Mouse (Mus musculus): ENCODE results near the gene Klhl23. TPM values are rescaled to one million over a fixed set of nuclear protein-coding genes. Genes with fewer than 3 reads are reported as not detected.
"Not testable (repeated sequence)": the region's sequence is repeated elsewhere in the genome, so short reads cannot be mapped to it uniquely, and the experiment has no call there.

Klhl23 gene
- polyA plus RNA-seq (2015; fragmentation: Nextera tagmentation; extraction: Ambion mirVana) = 24.5 and 25.8 TPM in 2 replicates

DNA sequence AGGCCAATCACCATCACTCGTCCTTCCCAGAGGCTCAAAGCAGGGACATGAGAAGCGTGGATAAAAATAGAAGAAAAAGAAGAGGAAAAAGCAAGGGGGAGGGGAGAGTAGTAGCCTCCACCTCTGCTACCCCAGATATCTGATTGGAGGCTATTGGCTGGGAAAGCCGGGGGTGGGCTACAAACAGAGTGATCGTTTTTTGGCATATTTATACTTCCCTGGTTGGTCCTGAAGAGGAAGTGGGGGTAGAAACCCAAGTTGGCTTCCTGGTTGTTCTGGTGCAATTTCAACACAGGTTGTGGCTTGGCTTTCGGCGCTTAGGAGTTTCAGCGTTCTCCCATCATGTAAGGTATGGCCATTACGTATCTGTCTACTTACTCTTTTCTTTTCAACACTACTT, at the start of gene Klhl23:
Gene Klhl23 (plus strand): TSS at position 234 of the 400 bp plus-strand sequence.
- H3K4me3 ChIP-seq (replicated peaks) = peak within 1 kb of the TSS; percentile 83
- 8% methylated on average over 8 of the region's 8 CpGs for WGBS
- H3K9ac ChIP-seq = peak within 1 kb of the TSS; percentile 85
- H3K4me2 ChIP-seq (replicated peaks) = peak within 1 kb of the TSS; percentile 70
- no peaks in the 10 kb centered on the region for H3K9me3 ChIP-seq (replicated peaks)
- H3K27ac ChIP-seq (replicated peaks) = peak within 1 kb of the TSS; percentile 93
- no peaks in the 10 kb centered on the region; the same call in 1 of the 2 replicates for H3K36me3 ChIP-seq
- no peaks in the 10 kb centered on the region for H3K27me3 ChIP-seq
- ATAC-seq (ENCODE audit: insufficient number of reproducible peaks, low FRiP score, low TSS enrichment, low read depth) = no peak
- H3K4me1 ChIP-seq = peaks cover 11% of the 10 kb centered on the region; the same call in 1 of the 2 replicates

DNA sequence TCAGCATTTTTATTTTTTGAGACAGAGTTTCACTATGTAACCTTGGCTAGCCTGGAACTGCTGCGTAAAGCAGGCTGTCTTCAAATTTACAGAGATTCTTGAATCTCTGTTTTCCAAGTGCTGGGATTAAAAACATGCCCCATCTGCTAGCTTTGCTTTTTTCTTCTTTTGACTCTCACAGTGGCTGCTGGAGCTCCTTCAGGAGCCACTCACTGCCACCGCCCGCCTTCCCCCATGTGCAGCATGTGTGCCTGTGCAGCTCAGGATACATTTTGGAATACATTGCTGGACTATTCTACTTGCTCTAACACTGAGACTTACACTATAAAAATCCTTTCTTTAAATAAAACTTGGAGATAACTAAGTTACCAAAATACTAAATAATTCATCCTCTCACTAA, 48.4 kb upstream of the Klhl23 start:
- Histone ChIP-seq H3K9me3 (replicated peaks) (no peaks in the 10 kb centered on the region), H3K4me1 (no peaks in the 10 kb centered on the region), H3K4me2 (replicated peaks) (no peak overlapping the region), H3K36me3 (peaks cover 4% of the 10 kb centered on the region; the same call in 1 of the 2 replicates), H3K9ac (no peak overlapping the region), H3K4me3 (replicated peaks) (no peak overlapping the region), H3K27me3 (no peaks in the 10 kb centered on the region), H3K27ac (replicated peaks) (no peak overlapping the region)
- ATAC-seq (ENCODE audit: insufficient number of reproducible peaks, low FRiP score, low TSS enrichment, low read depth) = no peak
- 76% methylated on average over 3 of the region's 3 CpGs for WGBS

DNA sequence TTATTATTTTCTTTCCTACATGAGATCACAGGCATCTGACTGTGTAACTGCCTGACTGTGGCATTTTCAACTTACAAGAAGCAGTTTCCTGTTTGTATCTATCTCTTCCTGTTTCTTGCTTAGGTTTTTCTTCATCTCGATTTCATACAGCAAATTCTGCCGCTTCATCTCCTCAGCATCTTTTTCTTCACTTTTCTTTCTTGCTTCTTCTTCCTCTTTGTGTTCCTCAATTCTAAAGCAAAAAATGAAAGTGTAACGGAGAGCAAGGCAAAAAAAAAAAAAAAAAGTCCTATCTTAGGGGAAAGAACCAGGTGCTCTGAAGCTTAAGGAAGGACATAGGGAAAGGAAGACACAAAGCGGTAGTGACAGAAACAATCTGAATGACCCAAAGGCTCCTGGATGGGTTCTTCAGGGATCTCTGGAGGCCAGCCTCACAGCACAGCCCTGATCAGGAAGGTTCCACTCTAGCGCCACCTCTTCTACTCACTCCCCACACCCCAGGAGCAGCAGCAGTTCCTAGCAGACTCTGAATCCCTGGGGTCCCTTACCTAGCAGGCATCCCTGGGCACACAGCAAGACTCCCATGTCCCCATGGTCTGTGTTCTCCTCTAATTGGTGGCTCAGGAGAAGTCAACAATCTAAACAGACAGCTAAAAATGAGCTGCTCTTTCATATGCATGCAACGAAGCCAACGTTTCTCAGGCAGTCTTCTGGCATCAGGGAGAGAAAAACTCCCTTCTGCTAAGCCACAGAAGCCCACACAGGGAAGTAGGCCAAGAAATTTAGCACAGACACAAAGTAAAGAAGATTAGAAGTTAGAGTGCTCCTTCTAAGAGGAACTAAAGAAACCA, 43.5 kb upstream of the Klhl23 start:
- Histone ChIP-seq H3K9ac (no peak overlapping the region), H3K27ac (replicated peaks) (no peak overlapping the region), H3K27me3 (no peaks in the 10 kb centered on the region), H3K9me3 (replicated peaks) (no peaks in the 10 kb centered on the region), H3K36me3 (peaks cover 7% of the 10 kb centered on the region; the same call in 1 of the 2 replicates), H3K4me1 (no peaks in the 10 kb centered on the region), H3K4me3 (replicated peaks) (no peak overlapping the region), H3K4me2 (replicated peaks) (no peak overlapping the region)
- ATAC-seq (ENCODE audit: insufficient number of reproducible peaks, low FRiP score, low TSS enrichment, low read depth) = no peak
- WGBS = 67% methylated on average over 7 of the region's 7 CpGs

DNA sequence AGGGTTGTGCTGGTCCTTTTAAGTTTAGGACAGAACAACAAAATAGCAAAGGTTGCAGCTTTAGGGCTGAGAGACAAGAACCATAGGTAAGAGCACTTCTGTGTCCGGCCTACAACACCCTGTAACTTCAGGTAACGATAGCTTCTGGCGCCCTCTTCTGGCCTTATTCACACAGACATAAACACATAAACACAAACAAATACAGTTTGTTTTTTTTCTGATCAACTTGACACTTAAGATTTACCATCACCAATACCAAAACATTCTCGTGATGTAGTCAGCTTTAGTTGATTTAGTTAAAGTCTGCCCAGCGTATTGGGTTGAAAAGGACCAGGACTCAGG, 42.9 kb upstream of the Klhl23 start:
- H3K36me3 ChIP-seq = peaks cover 7% of the 10 kb centered on the region; the same call in 1 of the 2 replicates
- H3K27me3 ChIP-seq = no peaks in the 10 kb centered on the region
- no peaks in the 10 kb centered on the region for H3K9me3 ChIP-seq (replicated peaks)
- no peak overlapping the region for H3K4me2 ChIP-seq (replicated peaks)
- no peak overlapping the region for H3K9ac ChIP-seq
- H3K4me3 ChIP-seq (replicated peaks) = no peak overlapping the region
- no peak for ATAC-seq (ENCODE audit: insufficient number of reproducible peaks, low FRiP score, low TSS enrichment, low read depth)
- no peaks in the 10 kb centered on the region for H3K4me1 ChIP-seq
- whole genome bisulfite sequencing = 39% methylated on average over 5 of the region's 5 CpGs
- H3K27ac ChIP-seq (replicated peaks) = no peak overlapping the region

DNA sequence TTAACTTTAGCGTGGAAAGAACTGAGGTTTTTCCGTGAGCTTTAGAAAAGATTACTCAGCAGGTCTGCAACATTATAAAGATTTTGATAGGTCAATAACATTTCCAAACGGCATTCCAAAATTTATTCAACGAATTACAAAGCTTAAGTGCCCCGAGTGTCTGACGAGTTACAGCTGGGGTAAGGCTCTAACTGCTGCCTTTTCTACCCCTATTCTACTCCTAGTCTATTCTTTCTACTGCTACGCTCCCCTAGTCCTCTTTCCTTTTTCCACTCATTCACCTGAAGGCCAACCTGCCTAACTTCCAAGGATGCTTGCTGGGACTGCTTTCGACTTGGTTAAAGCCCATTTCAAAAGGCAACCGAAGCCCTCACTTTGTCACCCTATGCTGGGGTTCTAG, 32.8 kb upstream of the Klhl23 start:
- no peaks in the 10 kb centered on the region for H3K27me3 ChIP-seq
- WGBS = 20% methylated on average over 9 of the region's 9 CpGs
- peak overlapping the region; percentile 87 for H3K27ac ChIP-seq (replicated peaks)
- ATAC-seq (ENCODE audit: insufficient number of reproducible peaks, low FRiP score, low TSS enrichment, low read depth) = peak; percentile 8; the same call in 1 of the 2 replicates
- peak overlapping the region; percentile 64 for H3K4me3 ChIP-seq (replicated peaks)
- H3K36me3 ChIP-seq = peaks cover 14% of the 10 kb centered on the region; the same call in 1 of the 2 replicates
- H3K4me2 ChIP-seq (replicated peaks) = peak overlapping the region; percentile 82
- peak overlapping the region; percentile 76 for H3K9ac ChIP-seq
- no peaks in the 10 kb centered on the region for H3K9me3 ChIP-seq (replicated peaks)
- peaks cover 4% of the 10 kb centered on the region; the same call in 1 of the 2 replicates for H3K4me1 ChIP-seq

DNA sequence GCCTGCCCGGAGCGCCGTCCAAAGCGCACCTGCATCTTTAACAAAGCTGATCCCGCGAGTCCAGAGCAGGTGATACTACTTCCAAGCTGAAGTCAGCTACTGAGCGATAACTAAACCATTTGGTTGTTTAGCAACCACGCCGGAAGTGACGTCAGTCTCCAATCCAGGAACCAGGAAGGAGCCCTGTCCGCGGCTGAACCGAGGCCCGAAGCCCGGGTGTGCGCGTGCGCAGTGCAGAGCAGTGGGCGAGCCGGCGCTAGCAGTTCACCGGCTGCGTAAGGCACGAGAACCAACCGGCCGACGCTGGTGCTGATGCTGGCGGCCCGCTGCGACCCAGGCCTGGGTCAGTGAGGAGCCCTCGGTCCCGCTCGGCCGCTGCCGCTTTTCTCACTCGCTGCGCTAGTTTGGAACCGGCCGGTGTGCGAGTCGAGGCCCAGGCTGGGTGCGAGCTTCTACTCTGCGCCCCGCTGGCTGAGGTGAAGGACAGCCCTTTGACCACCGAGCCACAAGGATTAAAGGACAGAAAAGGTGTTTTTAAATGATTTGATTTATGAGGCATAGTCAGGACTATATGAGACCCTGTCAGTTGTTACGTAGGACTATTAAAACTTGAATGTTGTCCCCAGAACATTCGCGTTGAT, 32.2 kb upstream of the Klhl23 start, which contains the start of the genes Ccdc173 and Phospho2:
Gene Ccdc173 (minus strand): TSS at position 147 of the 641 bp plus-strand sequence.
Gene Phospho2 (plus strand): TSS at position 195 of the 641 bp plus-strand sequence.
- peak within 1 kb of the TSS; percentile 64 for H3K4me3 ChIP-seq (replicated peaks)
- H3K4me1 ChIP-seq = peaks cover 4% of the 10 kb centered on the region; the same call in 1 of the 2 replicates
- peaks cover 17% of the 10 kb centered on the region; the same call in 1 of the 2 replicates for H3K36me3 ChIP-seq
- peak within 1 kb of the TSS; percentile 82 for H3K4me2 ChIP-seq (replicated peaks)
- no peaks in the 10 kb centered on the region for H3K9me3 ChIP-seq (replicated peaks)
- ATAC-seq (ENCODE audit: insufficient number of reproducible peaks, low FRiP score, low TSS enrichment, low read depth) = peak; percentile 95
- no peaks in the 10 kb centered on the region for H3K27me3 ChIP-seq
- peak within 1 kb of the TSS; percentile 76 for H3K9ac ChIP-seq
- 2% methylated on average over 48 of the region's 48 CpGs for WGBS
- H3K27ac ChIP-seq (replicated peaks) = peak within 1 kb of the TSS; percentile 87

DNA sequence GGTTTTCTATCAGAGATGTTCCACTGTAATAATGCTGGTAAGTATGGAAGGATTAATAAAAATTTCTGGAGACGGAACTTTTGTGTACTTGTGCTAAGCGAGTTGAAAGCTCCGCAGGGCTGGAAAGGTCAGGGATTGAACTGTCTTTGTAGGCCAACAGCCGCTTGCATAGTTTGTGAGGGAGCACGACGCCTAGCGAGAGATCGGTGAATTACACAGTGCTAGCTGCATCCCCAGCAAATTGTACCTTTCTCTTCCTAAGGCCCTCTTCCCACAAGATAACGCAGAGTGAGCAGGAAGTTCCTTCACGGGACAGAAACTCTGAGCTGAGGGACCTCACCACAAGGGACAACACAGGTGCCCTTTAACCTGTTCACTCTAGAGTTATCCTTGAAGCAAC, 31.5 kb upstream of the Klhl23 start:
- no peak for ATAC-seq (ENCODE audit: insufficient number of reproducible peaks, low FRiP score, low TSS enrichment, low read depth)
- Histone ChIP-seq H3K9me3 (replicated peaks) (no peaks in the 10 kb centered on the region), H3K36me3 (peaks cover 22% of the 10 kb centered on the region), H3K4me3 (replicated peaks) (peak overlapping the region; percentile 64), H3K9ac (no peak overlapping the region), H3K4me2 (replicated peaks) (peak overlapping the region; percentile 82), H3K27ac (replicated peaks) (0 out of 2 replicates have a peak overlapping the region, but pooled peaks have one; percentile 87), H3K4me1 (peaks cover 4% of the 10 kb centered on the region; the same call in 1 of the 2 replicates), H3K27me3 (no peaks in the 10 kb centered on the region)
- 1% methylated on average over 10 of the region's 10 CpGs for WGBS

DNA sequence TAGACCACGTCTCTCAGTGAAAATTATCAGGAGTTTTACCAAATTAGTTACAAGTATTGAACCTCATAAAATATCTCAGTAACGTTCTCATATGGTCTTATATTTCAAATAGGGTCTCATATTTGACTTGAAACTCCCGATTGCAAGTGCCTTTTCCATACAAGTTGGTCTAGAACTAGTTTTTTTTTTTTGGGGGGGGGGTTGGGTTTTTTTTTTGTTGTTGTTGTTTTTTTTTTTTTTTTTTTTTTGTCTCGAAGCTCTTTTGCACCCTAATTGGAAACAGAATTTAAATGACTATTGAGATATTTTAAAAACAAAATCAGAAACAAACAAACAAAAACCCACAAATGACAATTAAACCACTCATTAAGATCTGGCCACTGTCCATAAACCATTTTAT, 31.0 kb upstream of the Klhl23 start:
- WGBS = 68% methylated on average over 4 of the region's 4 CpGs
- no peak overlapping the region for H3K9ac ChIP-seq
- H3K36me3 ChIP-seq = peaks cover 27% of the 10 kb centered on the region
- H3K9me3 ChIP-seq (replicated peaks) = no peaks in the 10 kb centered on the region
- no peak for ATAC-seq (ENCODE audit: insufficient number of reproducible peaks, low FRiP score, low TSS enrichment, low read depth)
- peaks cover 4% of the 10 kb centered on the region; the same call in 1 of the 2 replicates for H3K4me1 ChIP-seq
- no peaks in the 10 kb centered on the region for H3K27me3 ChIP-seq
- H3K4me3 ChIP-seq (replicated peaks) = peak overlapping the region; percentile 64; the same call in 1 of the 2 replicates
- H3K27ac ChIP-seq (replicated peaks) = no peak overlapping the region
- H3K4me2 ChIP-seq (replicated peaks) = peak overlapping the region; percentile 82; the same call in 1 of the 2 replicates

DNA sequence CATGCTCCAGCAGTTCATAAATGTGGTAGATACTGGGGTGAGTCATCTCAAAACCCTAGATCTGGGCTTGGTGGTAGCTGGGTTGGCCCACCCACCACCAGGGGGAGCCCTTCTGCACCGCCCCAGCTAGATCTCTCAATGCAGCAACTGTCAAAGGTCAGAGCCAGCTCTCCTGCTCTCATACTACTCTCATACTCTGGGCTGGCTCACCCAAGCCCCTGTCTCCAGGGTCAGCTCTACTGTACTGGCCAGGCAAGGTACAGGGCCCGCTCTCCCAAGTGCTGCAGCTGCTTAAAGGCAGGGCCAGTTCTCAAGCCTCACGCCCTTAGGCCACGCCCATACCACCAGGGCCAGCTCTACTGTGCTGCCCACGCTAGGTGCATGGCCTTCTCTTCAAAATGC, 18.8 kb upstream of the Klhl23 start:
- H3K27me3 ChIP-seq = no peaks in the 10 kb centered on the region
- ATAC-seq (ENCODE audit: insufficient number of reproducible peaks, low FRiP score, low TSS enrichment, low read depth) = peak; percentile 82
- no peak overlapping the region for H3K9ac ChIP-seq
- no peak overlapping the region for H3K27ac ChIP-seq (replicated peaks)
- H3K9me3 ChIP-seq (replicated peaks) = no peaks in the 10 kb centered on the region
- no peaks in the 10 kb centered on the region for H3K4me1 ChIP-seq
- no peak overlapping the region for H3K4me3 ChIP-seq (replicated peaks)
- no peaks in the 10 kb centered on the region for H3K36me3 ChIP-seq
- H3K4me2 ChIP-seq (replicated peaks) = 0 out of 2 replicates have a peak overlapping the region, but pooled peaks have one; percentile 13
- WGBS = 56% methylated on average over 5 of the region's 5 CpGs

DNA sequence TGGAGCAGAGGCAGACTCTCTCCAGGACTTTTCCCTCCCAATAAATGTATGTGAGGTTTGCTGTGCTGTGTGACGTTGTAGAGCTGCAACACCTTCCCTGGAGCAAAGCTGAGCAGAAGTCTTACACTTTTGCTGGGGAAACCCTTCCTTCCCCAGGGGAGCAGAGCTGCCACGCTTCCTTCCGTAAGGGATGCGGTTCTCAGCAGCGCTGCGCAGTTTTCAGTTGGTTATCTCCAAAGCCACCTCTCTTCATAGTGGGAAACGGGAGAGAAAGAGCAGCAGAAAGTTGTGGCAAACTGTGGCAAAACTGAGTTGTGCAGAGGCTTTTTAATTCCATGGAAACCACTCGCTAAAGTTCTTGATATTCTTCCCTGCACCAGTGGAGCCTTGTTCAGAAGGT, 18.0 kb upstream of the Klhl23 start:
- no peak for ATAC-seq (ENCODE audit: insufficient number of reproducible peaks, low FRiP score, low TSS enrichment, low read depth)
- no peaks in the 10 kb centered on the region for H3K36me3 ChIP-seq
- 56% methylated on average over 8 of the region's 8 CpGs for WGBS
- H3K4me1 ChIP-seq = no peaks in the 10 kb centered on the region
- H3K9me3 ChIP-seq (replicated peaks) = no peaks in the 10 kb centered on the region
- H3K4me3 ChIP-seq (replicated peaks) = no peak overlapping the region
- H3K4me2 ChIP-seq (replicated peaks) = no peak overlapping the region
- no peak overlapping the region for H3K9ac ChIP-seq
- no peaks in the 10 kb centered on the region for H3K27me3 ChIP-seq
- H3K27ac ChIP-seq (replicated peaks) = no peak overlapping the region

DNA sequence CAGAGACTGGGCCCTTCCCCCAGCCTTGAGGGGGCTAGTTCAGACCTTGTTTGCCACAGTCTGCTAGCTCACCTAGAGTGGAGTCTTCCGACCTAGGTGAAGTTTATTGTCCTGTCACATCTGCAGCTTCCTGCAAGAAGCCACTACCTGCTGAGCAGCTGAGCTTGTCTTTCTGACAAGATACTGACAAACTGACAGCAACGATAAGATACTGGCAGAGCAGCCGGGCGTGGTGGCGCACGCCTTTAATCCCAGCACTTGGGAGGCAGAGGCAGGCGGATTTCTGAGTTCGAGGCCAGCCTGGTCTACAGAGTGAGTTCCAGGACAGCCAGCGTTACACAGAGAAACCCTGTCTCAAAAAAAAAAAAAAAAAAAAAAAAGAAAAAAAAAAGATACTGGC, 17.1 kb upstream of the Klhl23 start:
- H3K9me3 ChIP-seq (replicated peaks); H3K4me1 ChIP-seq; H3K27me3 ChIP-seq; H3K9ac ChIP-seq; H3K4me2 ChIP-seq (replicated peaks); H3K4me3 ChIP-seq (replicated peaks); H3K36me3 ChIP-seq; H3K27ac ChIP-seq (replicated peaks); ATAC-seq (ENCODE audit: insufficient number of reproducible peaks, low FRiP score, low TSS enrichment, low read depth): not testable (repeated sequence)
- WGBS = 82% methylated on average over 9 of the region's 9 CpGs
